Mouse (Mus musculus) testis, adult 2 months (tissue): ENCODE data around the gene Arvcf.

Experiments used
- CTCF ChIP-seq: fragments of 200-500 bp; IDR thresholded peaks from 2 replicates; pipeline ENCODE4 v1.5.1; 2012; ENCODE audit warnings: low read depth, mild to moderate bottlenecking, inconsistent platforms, low read length, moderate library complexity; ENCODE audit not compliant: control insufficient read depth, insufficient read depth, insufficient replicate concordance
- POLR2A ChIP-seq: fragments of 200-500 bp; IDR thresholded peaks from 2 replicates; pipeline ENCODE4 v1.6.1; 2012; ENCODE audit warnings: low read depth, mild to moderate bottlenecking, inconsistent platforms, low read length, moderate library complexity; ENCODE audit not compliant: control insufficient read depth

DNA sequence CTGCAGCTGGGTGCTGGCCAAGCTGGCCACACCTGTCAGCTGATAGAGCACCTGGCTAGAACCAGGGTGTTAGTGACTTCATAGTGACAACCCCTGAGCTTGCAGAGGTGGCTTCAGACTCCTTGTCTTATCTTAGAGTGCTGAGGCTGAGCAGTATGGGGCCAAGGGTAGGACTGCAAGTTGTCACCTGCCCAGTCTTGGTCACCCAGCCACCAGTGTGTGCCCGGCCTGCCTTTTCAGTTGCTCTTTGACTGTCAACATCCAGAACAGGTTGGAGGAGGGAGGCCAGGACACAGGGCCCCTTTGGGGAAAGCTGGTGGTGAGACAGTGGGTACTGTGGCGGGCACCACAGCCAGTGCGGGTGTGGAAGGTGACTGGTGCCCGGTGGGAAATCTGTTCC lies 101.0 kb downstream of the Arvcf start:
- TF ChIP-seq CTCF (no peak), POLR2A (no peak)
